Mouse (Mus musculus) MEL (cell line): ENCODE measurements around the gene Efna5. TPM values are rescaled to one million over a fixed set of nuclear protein-coding genes. Genes with fewer than 3 reads are reported as not detected.

Experiments
- DNase-seq: peaks from one replicate; pipeline ENCODE4 v3.0.0; 2011; ENCODE audit warnings: low read depth, low spot score
- H3K27ac ChIP-seq: 2 replicates; pipeline ENCODE4 v1.5.1; 2012; ENCODE audit warnings: low read depth, mild to moderate bottlenecking, control low read depth, low read length, moderate library complexity; ENCODE audit not compliant: control insufficient read depth
- H3K27me3 ChIP-seq, 2 experiments: fragments of 150-350 bp in 1 of 2; sonication (generic) in 1 of 2; 2 replicates each; pipeline ENCODE4 v1.6.1; 2012; ENCODE audit warnings: low read length in 2 of 2, mild to moderate bottlenecking in 2 of 2, improper control_type of control experiment in 1 of 2, moderate library complexity in 1 of 2; ENCODE audit not compliant: insufficient read depth in 2 of 2, control insufficient read depth in 1 of 2
- H3K36me3 ChIP-seq, 2 experiments: 2 replicates each; pipeline ENCODE4 v1.6.1; 2012 to 2014; ENCODE audit warnings: low read length in 2 of 2, improper control_type of control experiment in 1 of 2, inconsistent platforms in 1 of 2, mild to moderate bottlenecking in 1 of 2; ENCODE audit not compliant: insufficient read depth in 2 of 2, control insufficient read depth in 1 of 2
- H3K4me1 ChIP-seq, 2 experiments: fragments of 150-350 bp in 1 of 2; sonication (generic) in 1 of 2; 2 replicates each; pipeline ENCODE4 v1.6.1; 2012; ENCODE audit warnings: low read length in 2 of 2, improper control_type of control experiment in 1 of 2, mild to moderate bottlenecking in 1 of 2; ENCODE audit not compliant: insufficient read depth in 2 of 2, control insufficient read depth in 1 of 2
- H3K4me3 ChIP-seq, 2 experiments: fragments of 150-350 bp in 1 of 2; sonication (generic) in 1 of 2; 2 replicates each; pipeline ENCODE4 v1.5.1; 2012; ENCODE audit warnings: low read depth in 2 of 2, low read length in 2 of 2, mild to moderate bottlenecking in 2 of 2, moderate library complexity in 2 of 2, control low read depth in 1 of 2, improper control_type of control experiment in 1 of 2; ENCODE audit not compliant: control insufficient read depth in 1 of 2, insufficient read depth in 1 of 2
- H3K79me2 ChIP-seq: 2 replicates; pipeline ENCODE4 v1.6.1; 2012; ENCODE audit warnings: mild to moderate bottlenecking, low read length, moderate library complexity; ENCODE audit not compliant: control insufficient read depth, poor library complexity, insufficient read depth
- H3K9ac ChIP-seq: 2 replicates; pipeline ENCODE4 v1.6.1; 2012; ENCODE audit warnings: low read depth, mild to moderate bottlenecking, control low read depth, low read length, moderate library complexity; ENCODE audit not compliant: control insufficient read depth, poor library complexity, severe bottlenecking
- H3K9me3 ChIP-seq: fragments of 150-350 bp; sonication (generic); replicated peaks from 2 replicates; pipeline ENCODE4 v1.6.1; 2012; ENCODE audit warnings: mild to moderate bottlenecking, low read length, improper control_type of control experiment, moderate library complexity; ENCODE audit not compliant: insufficient read depth
- ELF1 ChIP-seq: IDR thresholded peaks from 2 replicates; pipeline ENCODE4 v1.6.1; 2014; ENCODE audit warnings: low read depth, mild to moderate bottlenecking, inconsistent platforms, low read length, improper control_type of control experiment, moderate library complexity
- GABPA ChIP-seq: IDR thresholded peaks from 2 replicates; pipeline ENCODE4 v1.6.1; 2012; ENCODE audit warnings: low read depth, mild to moderate bottlenecking, inconsistent platforms, low read length, improper control_type of control experiment, moderate library complexity
- GATA1 ChIP-seq: IDR thresholded peaks from 2 replicates; pipeline ENCODE4 v1.6.1; 2011; ENCODE audit warnings: low read depth, low read length, improper control_type of control experiment
- HCFC1 ChIP-seq: IDR thresholded peaks from 2 replicates; pipeline ENCODE4 v1.6.1; 2012; ENCODE audit warnings: low read depth, mild to moderate bottlenecking, inconsistent platforms, low read length, improper control_type of control experiment, moderate library complexity
- JUND ChIP-seq: IDR thresholded peaks from 2 replicates; pipeline ENCODE4 v1.6.1; 2011; ENCODE audit warnings: low read depth, mild to moderate bottlenecking, improper control_type of control experiment, low read length
- MAX ChIP-seq: IDR thresholded peaks from 2 replicates; pipeline ENCODE4 v1.6.1; 2011; ENCODE audit warnings: low read length, improper control_type of control experiment
- MYB ChIP-seq: IDR thresholded peaks from 2 replicates; pipeline ENCODE4 v1.6.1; 2011; ENCODE audit warnings: mild to moderate bottlenecking, low read depth, low read length, improper control_type of control experiment
- NELFE ChIP-seq: IDR thresholded peaks from 2 replicates; pipeline ENCODE4 v1.6.1; 2011; ENCODE audit warnings: low read depth, low read length, improper control_type of control experiment
- NRF1 ChIP-seq: IDR thresholded peaks from 2 replicates; pipeline ENCODE4 v1.6.1; 2014; ENCODE audit warnings: low read depth, mild to moderate bottlenecking, inconsistent platforms, low read length, improper control_type of control experiment, moderate library complexity; ENCODE audit not compliant: poor library complexity, insufficient read depth, severe bottlenecking
- RAD21 ChIP-seq: IDR thresholded peaks from 2 replicates; pipeline ENCODE4 v1.6.1; 2011; ENCODE audit warnings: mild to moderate bottlenecking, low read depth, low read length, improper control_type of control experiment
- RCOR1 ChIP-seq: IDR thresholded peaks from 2 replicates; pipeline ENCODE4 v1.6.1; 2012; ENCODE audit warnings: low read depth, mild to moderate bottlenecking, inconsistent platforms, low read length, improper control_type of control experiment
- TCF12 ChIP-seq: IDR thresholded peaks from 2 replicates; pipeline ENCODE4 v1.6.1; 2014; ENCODE audit warnings: low read depth, mild to moderate bottlenecking, inconsistent platforms, low read length, improper control_type of control experiment, moderate library complexity
- USF1 ChIP-seq: IDR thresholded peaks from 2 replicates; pipeline ENCODE4 v1.6.1; 2014; ENCODE audit warnings: low read depth, mild to moderate bottlenecking, inconsistent platforms, low read length, improper control_type of control experiment, moderate library complexity
- ZC3H11A ChIP-seq: IDR thresholded peaks from 2 replicates; pipeline ENCODE4 v1.6.1; 2012; ENCODE audit warnings: low read depth, mild to moderate bottlenecking, inconsistent platforms, low read length, improper control_type of control experiment
- ZMIZ1 ChIP-seq: IDR thresholded peaks from 2 replicates; pipeline ENCODE4 v1.6.1; 2012; ENCODE audit warnings: low read depth, mild to moderate bottlenecking, inconsistent platforms, low read length, improper control_type of control experiment, moderate library complexity
- polyA plus RNA-seq, 2 experiments: library from polyadenylated mRNA; stranded (reverse) in 1 of 2; unstranded in 1 of 2; fragments of >175 nt in 1 of 2; fragments of >200 nt in 1 of 2; gene quantifications; 2 replicates each; pipeline versions ENCODE4 v1.2.1 to v1.2.4; 2012; ENCODE audit warnings: low replicate concordance in 2 of 2, low read depth in 1 of 2; ENCODE audit not compliant: insufficient read length in 2 of 2, insufficient read depth in 1 of 2, missing spikeins in 1 of 2
- total RNA-seq: library from RNA; depleted of rRNA; stranded (reverse); fragments of 300-350 nt; gene quantifications from 2 replicates; pipeline ENCODE4 v1.2.3, GENCODE M21; 2012

Gene Efna5
- total and polyA plus RNA-seq, 3 experiments = not detected

GRCm38 (mm10) chr17:62880311-62881175, 574 bp downstream of the Efna5 start:
- no peaks in the 10 kb centered on the region for H3K9me3 ChIP-seq
- H3K4me1 ChIP-seq = no peaks in the 10 kb centered on the region
- no peaks in the 10 kb centered on the region for H3K36me3 ChIP-seq
- no peak overlapping the region for H3K27ac ChIP-seq
- TF ChIP-seq USF1 (no peak), GABPA (no peak), NELFE (no peak), GATA1 (no peak), MAX (no peak), NRF1 (no peak)
- TF ChIP-seq, all 39 proteins: peak for 0
- DNase-seq = no peak
- Histone ChIP-seq H3K9ac (no peak overlapping the region), H3K27me3 (no peaks in the 10 kb centered on the region), H3K4me3 (no peak overlapping the region), H3K79me2 (no peaks in the 10 kb centered on the region)

- no peaks in the 10 kb centered on the region for H3K79me2 ChIP-seq
- H3K9ac ChIP-seq = no peak overlapping the region
- no peaks in the 10 kb centered on the region for H3K9me3 ChIP-seq
- no peak overlapping the region for H3K27ac ChIP-seq
- H3K4me3 ChIP-seq = no peak overlapping the region
- H3K27me3 ChIP-seq = no peaks in the 10 kb centered on the region
- TF ChIP-seq RAD21 = no peak
- no peak for TF ChIP-seq GABPA
- TF ChIP-seq TCF12 = no peak
- no peak for TF ChIP-seq GATA1
- no peak for TF ChIP-seq ZC3H11A
- TF ChIP-seq NELFE = no peak
- TF ChIP-seq MAX = no peak
- TF ChIP-seq ELF1 = no peak
- TF ChIP-seq HCFC1 = no peak
- no peak for TF ChIP-seq ZMIZ1
- no peak for TF ChIP-seq RCOR1
- no peak for TF ChIP-seq MYB
- TF ChIP-seq JUND = no peak
- no peaks in the 10 kb centered on the region for H3K4me1 ChIP-seq
- H3K36me3 ChIP-seq = no peaks in the 10 kb centered on the region
- DNase-seq = no peak
These were observed 1.4 kb downstream of the Efna5 start for GRCm38 (mm10) chr17:62879526-62880310.
